Mouse (Mus musculus): ENCODE results near the gene Cyp3a44. TPM values are rescaled to one million over a fixed set of nuclear protein-coding genes. Genes with fewer than 3 reads are reported as not detected.

Gene Cyp3a44
- polyA plus RNA-seq (2012; rRNA removed) = not detected in 2 replicates

DNA sequence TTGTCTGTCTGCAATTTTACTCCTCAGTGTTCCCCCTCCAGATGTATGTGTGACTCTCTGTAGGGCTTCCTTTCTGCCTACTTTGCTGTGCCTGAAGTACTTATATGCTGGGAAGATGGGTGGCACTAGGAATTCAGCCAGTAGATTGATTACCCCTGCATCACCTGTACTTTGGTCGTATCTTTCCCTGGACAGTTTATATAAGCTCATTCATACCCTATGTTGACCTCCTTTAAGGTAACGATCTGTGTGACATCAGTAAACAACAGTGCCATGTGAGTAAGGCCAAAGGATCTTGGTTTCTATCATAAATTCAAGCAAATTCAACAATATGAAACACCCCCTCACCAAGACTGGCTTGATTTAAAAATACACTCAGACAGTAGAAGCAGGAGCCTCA is at the start of gene Cyp3a44:
TSS of gene Cyp3a44 (minus strand) at position 79 of the 400 bp plus-strand sequence.

Other genes starting within 250 kb of the Cyp3a44 start
- gene Cyp3a41b, start 221.1 kb downstream of the Cyp3a44 start, polyA plus RNA-seq (2012; rRNA removed) = not detected in 2 replicates
- gene Cyp3a41a, start 85.7 kb downstream of the Cyp3a44 start, polyA plus RNA-seq (2012; rRNA removed) = not detected in 2 replicates
- gene Cyp3a11, start 74.1 kb upstream of the Cyp3a44 start, polyA plus RNA-seq (2012; rRNA removed) = not detected in 2 replicates
- not detected in 2 replicates for gene Cyp3a25, start 203.7 kb upstream of the Cyp3a44 start, polyA plus RNA-seq (2012; rRNA removed)

Data from central nervous system, embryonic 18 days (tissue).